Mouse (Mus musculus) regulatory T cell (primary cell): ENCODE results near the gene Myom1.
"Not testable (repeated sequence)": the region's sequence is repeated elsewhere in the genome, so short reads cannot be mapped to it uniquely, and the experiment has no call there.

Source experiments
- in situ Hi-C: fragments of 300-600 bp; cut with MboI, MseI; formaldehyde crosslinking; loops from one replicate; pipeline ENCODE4 v1.15.1; 2025; ENCODE audit warnings: high pct_unique_total_duplicates

Gene Myom1

DNA sequence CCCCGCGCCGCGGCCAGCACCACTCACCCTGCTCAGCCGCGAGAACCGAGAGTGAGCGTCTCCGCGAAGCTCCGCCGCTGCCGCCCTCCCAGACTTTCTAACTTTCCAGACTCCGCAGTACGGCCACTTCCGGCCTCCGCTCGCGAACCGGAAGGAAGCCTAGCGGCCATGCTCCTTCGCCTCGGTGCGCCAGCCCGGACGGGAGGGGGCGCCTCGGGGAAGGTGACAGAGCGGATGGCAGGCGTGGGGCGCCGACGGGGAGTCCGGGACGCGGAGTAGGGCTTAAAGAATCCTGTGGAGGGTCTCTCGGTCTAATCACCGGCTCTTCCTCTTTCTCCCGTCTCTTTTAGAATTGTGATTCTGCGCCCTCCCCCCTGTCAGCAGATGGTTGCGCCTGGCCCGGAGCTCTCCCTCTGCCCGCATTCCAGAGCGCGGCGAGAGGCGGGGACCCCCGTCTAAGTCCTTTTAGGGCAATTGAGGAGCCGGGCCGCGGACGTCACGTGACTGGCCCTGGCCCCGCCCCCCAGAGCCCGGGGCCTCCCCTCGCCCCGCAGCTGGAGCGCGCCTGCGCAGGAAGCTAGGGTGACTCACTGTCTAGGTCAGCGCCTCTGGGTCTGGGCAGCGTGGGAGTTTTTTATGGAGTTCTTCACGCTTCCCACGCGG lies at the start of gene Myom1:
Gene Myom1 (plus strand): TSS at position 553 of the 663 bp plus-strand sequence.
- in situ Hi-C loops: no loop called here

DNA sequence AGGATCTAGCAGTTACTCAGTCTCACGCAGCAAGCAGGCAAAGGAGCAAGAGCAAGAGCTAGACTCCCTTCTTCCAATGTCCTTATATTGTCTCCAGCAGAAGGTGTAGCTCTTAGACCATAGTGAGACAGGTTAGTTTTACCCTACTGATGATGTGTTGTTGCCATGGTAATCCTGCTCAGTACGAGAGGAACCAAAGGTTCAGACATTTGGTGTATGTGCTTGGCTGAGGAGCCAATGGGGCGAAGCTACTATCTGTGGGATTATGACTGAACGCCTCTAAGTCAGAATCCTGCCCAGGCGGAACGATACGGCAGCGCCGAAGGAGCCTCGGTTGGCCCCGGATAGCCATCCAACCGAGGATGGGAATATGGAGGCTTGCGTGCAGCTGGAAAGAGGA lies 38.9 kb upstream of the Myom1 start:
- in situ Hi-C loops: not testable (repeated sequence)

DNA sequence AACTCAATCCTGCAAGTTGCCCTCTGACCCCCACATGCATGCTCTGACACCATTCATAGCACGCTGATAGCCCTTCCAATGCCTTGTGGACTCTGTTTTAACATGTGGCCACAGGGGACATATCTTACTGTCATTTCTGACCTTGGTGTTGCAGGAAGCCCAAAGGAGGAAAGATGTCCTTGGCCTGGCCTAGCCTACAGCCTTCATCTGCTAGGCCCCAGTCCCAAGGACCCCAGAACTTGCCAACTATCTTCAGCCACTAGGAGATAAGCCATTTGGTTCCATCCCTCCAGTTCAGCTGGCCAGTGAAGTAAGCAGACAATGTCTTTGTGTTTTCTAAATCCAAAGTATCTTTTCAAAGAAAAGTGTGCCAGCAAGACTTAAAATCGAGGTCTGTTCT lies 37.2 kb upstream of the Myom1 start:
- in situ Hi-C loops: loop anchor here (5.0 kb wide), 1 partner anchor 213 kb away; no protein-coding TSS in a partner anchor

DNA sequence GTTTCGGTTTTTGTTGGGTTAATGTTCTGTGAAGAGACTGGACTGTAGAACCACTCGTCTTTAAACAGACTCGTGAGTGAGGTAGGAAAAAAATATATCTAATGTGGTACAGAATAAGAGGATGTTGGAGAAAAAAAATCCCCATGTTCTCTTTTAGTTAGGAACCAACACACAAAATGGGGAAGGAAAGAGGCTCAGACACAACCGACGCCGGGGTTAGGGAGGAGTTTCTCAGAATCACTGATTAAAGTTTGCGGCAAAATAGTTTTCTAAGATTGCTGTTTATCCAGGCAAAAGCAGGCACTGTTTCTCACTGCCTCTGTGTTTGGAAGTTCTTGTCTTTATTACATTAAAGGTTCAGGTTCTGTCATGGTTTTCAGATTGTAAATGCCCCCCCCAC lies 36.3 kb upstream of the Myom1 start:
- in situ Hi-C loops: loop anchor here (5.0 kb wide), 1 partner anchor 214 kb away; no protein-coding TSS in a partner anchor

DNA sequence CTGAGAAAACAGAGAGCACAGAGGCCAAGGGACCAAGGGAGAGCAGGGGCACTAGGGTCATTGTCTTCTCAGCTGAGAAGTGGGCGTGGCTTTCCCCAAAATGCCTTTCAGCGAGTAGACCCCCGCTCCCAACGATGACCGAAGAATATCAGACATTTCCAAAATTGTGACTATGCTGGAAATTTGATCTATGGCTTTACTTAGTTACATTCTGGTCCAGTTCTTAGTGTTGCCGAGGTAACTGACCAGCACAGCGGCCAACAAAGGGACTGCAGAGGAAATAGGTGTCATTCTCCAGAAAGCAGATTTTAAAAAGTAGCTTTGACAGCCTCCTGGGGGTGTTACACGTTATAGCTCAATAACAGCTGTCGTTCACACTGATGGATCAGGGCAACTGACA lies 35.2 kb upstream of the Myom1 start:
- in situ Hi-C loops: loop anchor here (5.0 kb wide), 1 partner anchor 215 kb away; no protein-coding TSS in a partner anchor

DNA sequence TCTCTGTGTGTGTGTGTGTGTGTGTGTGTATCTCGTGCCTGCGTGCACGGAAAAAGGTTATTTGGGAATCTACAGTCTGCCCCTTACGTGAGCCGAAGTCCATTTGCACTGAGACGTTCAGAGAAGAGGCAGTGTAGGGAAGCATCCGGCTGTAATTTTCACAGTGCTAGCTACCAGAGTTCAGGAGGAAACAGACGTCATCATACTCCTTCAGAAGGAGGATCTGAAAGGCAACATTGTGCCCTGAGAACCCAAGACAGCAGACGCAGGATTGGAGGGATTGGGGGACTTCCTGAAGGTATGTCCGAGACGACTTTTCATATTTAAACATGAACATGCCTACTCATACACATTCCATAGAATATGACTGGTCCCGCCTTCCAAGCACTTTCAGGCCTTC lies 34.8 kb upstream of the Myom1 start:
- in situ Hi-C loops: loop anchor here (5.0 kb wide), 1 partner anchor 215 kb away; no protein-coding TSS in a partner anchor

GRCm38 (mm10) chr17:70968606-70969191 lies 33.7 kb upstream of the Myom1 start:
- in situ Hi-C loops: loop anchor here (5.0 kb wide), 1 partner anchor 216 kb away; no protein-coding TSS in a partner anchor

DNA sequence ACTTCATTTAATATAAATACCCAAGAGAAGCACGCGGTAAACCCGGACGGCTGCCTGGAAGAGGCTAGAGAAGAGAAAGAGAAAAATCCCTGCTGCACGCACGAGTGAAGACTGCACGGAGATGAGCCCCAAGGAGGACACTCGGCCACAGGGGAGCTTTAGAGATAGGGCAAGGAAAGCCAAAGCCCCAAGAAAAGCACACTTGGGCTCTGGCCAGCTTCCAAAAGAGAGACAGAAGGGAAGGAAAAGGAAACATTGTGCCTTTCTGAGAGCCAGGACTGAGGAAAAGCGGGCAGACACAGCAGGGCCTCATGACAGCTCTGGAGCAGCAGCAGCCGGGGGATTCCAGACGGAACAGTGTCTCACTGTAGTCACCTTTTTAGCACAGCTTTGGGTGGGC lies 31.2 kb upstream of the Myom1 start:
- in situ Hi-C loops: loop anchor here (5.0 kb wide), 2 partner anchors 49 to 119 kb away; partner anchors contain the start of gene Tgif1

- in situ Hi-C loops: loop anchor here (5.0 kb wide), 2 partner anchors 51 to 121 kb away; partner anchors contain the start of gene Tgif1
These were observed 29.0 kb upstream of the Myom1 start for GRCm38 (mm10) chr17:70973398-70973797.

DNA sequence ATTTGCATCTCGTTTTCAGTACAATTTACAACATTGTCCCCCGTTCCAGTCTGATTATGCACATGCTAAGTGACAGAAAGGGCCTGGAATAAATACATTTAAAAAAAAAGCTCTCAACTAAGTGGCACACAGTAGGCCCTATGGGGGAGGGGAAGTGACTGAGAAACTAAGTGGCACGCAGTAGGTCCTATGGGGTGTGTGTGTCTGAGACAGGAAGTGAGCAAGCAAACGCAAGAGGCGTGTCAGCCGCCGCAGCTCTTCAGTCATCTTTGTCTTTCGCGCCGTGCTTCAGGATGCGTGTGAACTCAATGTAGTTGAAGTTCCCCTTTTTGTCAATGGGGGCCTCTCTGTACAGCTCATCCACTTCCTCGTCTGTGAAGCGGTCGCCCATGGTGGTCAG lies 28.4 kb upstream of the Myom1 start:
- in situ Hi-C loops: loop anchor here (5.0 kb wide), 2 partner anchors 52 to 122 kb away; partner anchors contain the start of gene Tgif1

- in situ Hi-C loops: no loop called here
These were observed 24.6 kb upstream of the Myom1 start for GRCm38 (mm10) chr17:70977799-70978198.

- in situ Hi-C loops: no loop called here
These were observed 22.8 kb upstream of the Myom1 start for GRCm38 (mm10) chr17:70979345-70980223.

GRCm38 (mm10) chr17:70985501-70986354 lies 16.7 kb upstream of the Myom1 start:
- in situ Hi-C loops: no loop called here

GRCm38 (mm10) chr17:70986355-70986740 lies 16.1 kb upstream of the Myom1 start:
- in situ Hi-C loops: no loop called here

- in situ Hi-C loops: no loop called here
These were observed 15.4 kb upstream of the Myom1 start for GRCm38 (mm10) chr17:70986831-70987660.

DNA sequence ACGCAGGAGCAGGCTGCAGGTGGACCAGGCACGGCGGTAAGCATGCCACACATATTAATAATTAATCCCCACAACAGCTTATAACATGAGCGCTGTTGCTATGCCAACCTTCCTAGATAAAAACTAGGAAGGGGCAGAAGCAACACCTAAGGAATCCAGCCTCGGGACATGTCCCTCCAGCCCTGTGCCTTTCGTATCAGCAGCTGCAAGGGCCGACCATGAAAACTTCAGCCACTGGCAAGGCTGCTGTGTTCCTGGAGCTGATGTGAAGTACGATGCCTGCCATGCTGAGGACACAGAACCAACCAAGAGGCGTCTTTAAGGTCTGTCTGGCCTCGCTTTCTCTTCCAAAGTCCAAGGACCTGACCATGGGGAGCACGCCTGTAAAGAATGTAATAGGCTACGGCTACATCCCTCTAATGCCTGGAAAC lies 14.1 kb upstream of the Myom1 start:
- in situ Hi-C loops: no loop called here

- in situ Hi-C loops: no loop called here
These were observed 13.0 kb upstream of the Myom1 start for GRCm38 (mm10) chr17:70989430-70989829.

DNA sequence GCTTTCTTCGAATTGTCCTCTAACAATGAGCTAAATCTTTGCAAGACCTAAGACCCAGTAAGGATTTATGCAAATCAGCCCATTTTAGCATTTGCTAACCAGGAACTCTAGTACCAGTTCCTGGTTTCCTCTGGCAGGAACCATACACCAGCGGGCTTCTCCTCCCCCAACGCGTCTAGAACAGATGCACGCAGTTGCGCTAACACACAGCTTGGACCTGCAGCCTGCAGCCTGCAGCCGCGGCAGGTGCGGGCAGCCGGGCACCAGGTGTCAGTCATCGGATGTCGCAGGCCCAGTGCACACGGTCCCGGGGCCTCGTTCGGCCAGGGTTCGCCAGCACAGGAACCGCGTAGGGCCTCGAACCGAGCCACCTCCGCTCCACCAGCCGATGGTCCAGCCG lies 12.4 kb upstream of the Myom1 start:
- in situ Hi-C loops: no loop called here

DNA sequence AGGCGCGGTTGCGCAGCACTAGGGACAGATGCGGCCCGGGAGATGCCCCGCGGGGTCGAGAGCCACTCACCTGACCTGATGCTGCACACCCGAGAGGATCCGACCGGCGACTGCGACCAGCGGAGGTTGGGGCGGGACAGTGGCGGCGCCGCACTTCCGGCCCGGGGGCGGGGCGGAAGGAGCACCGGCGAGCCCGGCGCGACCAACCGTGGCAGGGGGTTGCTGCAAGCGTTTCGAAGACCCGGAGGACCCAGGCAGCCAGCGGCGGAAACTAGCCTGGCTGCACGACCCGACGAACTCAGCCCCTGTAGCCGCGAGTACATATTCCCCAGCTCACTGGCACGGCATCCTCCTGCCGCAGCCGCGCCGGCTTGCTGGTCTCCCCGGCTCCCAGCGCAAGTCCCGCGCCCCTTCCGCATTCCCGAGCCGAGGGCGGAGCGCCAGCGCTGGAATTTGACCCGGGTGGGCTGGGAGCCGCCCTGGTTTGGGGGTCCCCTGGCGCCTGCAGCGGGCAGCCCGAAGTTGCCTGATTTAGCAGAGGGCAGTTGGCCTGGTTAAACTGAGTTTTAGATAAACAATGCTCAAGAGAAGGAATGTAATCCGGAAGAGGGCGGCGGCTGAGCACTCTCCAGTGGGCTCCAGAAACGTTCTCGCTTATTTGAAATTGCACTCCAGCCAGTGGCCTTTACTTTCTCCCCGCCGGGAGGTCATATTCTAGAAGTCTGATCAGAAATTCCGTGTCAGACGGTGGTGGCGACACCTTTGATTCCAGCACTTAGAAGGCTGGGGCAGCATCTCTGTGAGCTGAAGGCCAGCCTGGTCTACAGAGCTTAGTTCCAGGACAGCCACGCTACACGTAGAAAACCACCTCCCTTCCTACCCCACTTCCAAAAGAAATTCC lies 11.8 kb upstream of the Myom1 start:
- in situ Hi-C loops: no loop called here
